Mouse (Mus musculus) neural tube, embryonic 12.5 days (tissue): ENCODE data around the gene Rnf121. TPM values are rescaled to one million over a fixed set of nuclear protein-coding genes. Genes with fewer than 3 reads are reported as not detected.

ENCODE experiments used
- ATAC-seq: fragments of 200-750 bp; cut with Nextera tagmentation; 2 replicates; pipeline ENCODE4 v1.8.0; 2017; ENCODE audit warnings: low read depth, mild to moderate bottlenecking, moderate TSS enrichment, moderate library complexity; ENCODE audit not compliant: low FRiP score
- H3K27ac ChIP-seq: fragments of 300-500 bp; sonication (generic); 2 replicates; pipeline ENCODE4 v1.5.1; 2016
- H3K27me3 ChIP-seq: fragments of 300-500 bp; sonication (generic); replicated peaks from 2 replicates; pipeline ENCODE4 v1.6.1; 2016; ENCODE audit warnings: mild to moderate bottlenecking
- H3K36me3 ChIP-seq: fragments of 300-500 bp; sonication (generic); 2 replicates; pipeline ENCODE4 v1.6.1; 2016; ENCODE audit warnings: mild to moderate bottlenecking
- H3K4me1 ChIP-seq: fragments of 300-500 bp; sonication (generic); 2 replicates; pipeline ENCODE4 v1.6.1; 2016
- H3K4me2 ChIP-seq: fragments of 300-500 bp; sonication (generic); replicated peaks from 2 replicates; pipeline ENCODE4 v1.6.1; 2016; ENCODE audit warnings: mild to moderate bottlenecking
- H3K4me3 ChIP-seq: fragments of 300-500 bp; sonication (generic); 2 replicates; pipeline ENCODE4 v1.5.1; 2016
- H3K9ac ChIP-seq: fragments of 300-500 bp; sonication (generic); 2 replicates; pipeline ENCODE4 v1.6.1; 2016; ENCODE audit warnings: mild to moderate bottlenecking
- H3K9me3 ChIP-seq: fragments of 300-500 bp; sonication (generic); 2 replicates; pipeline ENCODE4 v1.6.1; 2016; ENCODE audit warnings: mild to moderate bottlenecking
- WGBS: fragments of 180-500 bp; shearing (Covaris S2); methylation state at CpG from one replicate; pipeline ENCODE4 v1.1.7; 2016; 5-methylcytosine and 5-hydroxymethylcytosine counted together
- polyA plus RNA-seq: library from polyadenylated mRNA; unstranded; fragments of >200 nt; fragmentation: Nextera tagmentation; extraction: Ambion mirVana; gene quantifications from 2 replicates; pipeline ENCODE4 v1.2.1, GENCODE M21; 2016

Gene Rnf121
- 29.1 and 30.2 TPM in 2 replicates for polyA plus RNA-seq

DNA sequence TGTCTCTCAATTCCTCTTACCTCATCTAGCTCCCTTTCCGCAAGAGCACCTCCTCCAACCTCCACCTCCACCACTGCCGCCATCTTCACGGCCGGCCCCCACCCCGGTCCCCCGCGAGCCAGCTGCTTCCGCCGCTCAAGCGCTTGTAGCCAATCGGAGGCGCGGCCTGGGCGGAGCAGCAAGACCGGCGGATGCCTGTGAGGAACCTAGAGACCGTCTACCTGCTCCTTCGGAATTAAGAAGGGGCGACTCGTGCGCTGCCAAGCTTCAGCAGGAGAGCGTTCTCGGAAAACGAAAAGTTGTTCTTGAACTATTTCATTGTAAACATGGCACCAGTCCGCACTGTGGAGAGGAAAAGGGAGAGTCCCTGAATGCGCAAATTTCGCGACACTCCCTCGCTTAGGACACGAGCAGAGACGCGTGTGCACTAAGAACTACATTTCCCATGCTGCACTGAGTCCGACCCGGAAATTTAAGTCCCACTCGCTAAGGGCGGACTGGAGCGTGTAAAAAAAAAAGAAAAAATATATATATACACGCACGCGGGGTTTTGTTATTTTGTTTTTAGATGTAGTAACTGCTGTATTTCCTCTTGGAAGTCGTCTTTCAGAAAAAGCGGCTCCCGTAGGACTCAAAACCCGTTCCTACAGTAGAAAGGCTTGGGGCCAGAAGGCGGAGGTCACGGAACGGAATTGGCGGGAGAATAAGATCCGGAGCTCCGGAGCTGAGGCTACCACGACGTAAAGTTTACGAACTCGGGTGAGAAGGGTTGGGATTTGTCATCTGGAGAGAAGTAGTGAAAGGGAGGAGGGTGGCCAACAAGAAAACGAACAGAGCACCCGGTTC lies at the start of gene Rnf121, which contains the start of the genes Xndc1 and Xntrpc:
Gene Rnf121, minus strand, starts transcription at position 424 of the 846 bp plus-strand sequence.
Gene Xndc1, plus strand, starts transcription at position 466 of the 846 bp plus-strand sequence.
Gene Xntrpc, plus strand, starts transcription at position 668 of the 846 bp plus-strand sequence.
- no peaks in the 10 kb centered on the region for H3K36me3 ChIP-seq
- ATAC-seq: peak; percentile 100
- H3K4me2 ChIP-seq: peak within 1 kb of the TSS; percentile 65
- no peaks in the 10 kb centered on the region for H3K27me3 ChIP-seq
- H3K9me3 ChIP-seq: no peaks in the 10 kb centered on the region
- peak within 1 kb of the TSS; percentile 64 for H3K9ac ChIP-seq
- H3K27ac ChIP-seq: peak within 1 kb of the TSS; percentile 47
- peaks cover 19% of the 10 kb centered on the region for H3K4me1 ChIP-seq
- WGBS: under 1% methylated on average over 56 of the region's 56 CpGs
- H3K4me3 ChIP-seq: peak within 1 kb of the TSS; percentile 65

DNA sequence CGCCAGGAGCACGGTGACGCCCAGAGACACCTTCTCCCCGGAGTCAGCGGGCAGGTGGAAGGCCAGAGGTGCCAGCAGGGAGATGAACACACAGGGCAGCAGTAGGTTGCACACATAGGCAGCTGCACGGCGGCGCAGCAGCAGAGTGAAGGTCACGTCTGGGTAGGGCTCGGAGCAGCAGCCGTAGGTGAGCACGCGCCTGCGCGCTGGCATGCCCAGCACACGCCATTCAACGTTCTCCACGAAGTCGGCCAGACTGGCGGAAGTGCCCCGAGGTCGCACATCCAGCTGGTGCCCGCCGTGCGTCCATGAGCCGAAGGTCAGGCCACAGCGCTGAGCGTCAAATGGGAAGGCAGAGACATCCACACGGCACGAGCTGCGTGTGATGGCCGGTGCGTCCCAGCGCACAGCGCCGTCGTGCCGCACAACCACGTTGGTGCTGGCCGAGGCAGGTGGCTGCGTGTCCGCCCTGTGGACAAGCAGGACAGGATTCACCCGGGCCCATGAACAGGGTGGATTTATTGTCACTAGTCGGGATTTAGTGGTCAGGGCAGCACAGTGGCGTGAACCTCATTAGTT lies 48.0 kb upstream of the Rnf121 start:
- H3K4me1 ChIP-seq: no peaks in the 10 kb centered on the region
- H3K4me3 ChIP-seq: no peak overlapping the region
- no peak overlapping the region for H3K9ac ChIP-seq
- H3K4me2 ChIP-seq: no peak overlapping the region
- no peak overlapping the region for H3K27ac ChIP-seq
- H3K9me3 ChIP-seq: no peaks in the 10 kb centered on the region
- 0 out of 2 replicates have a peak, but pooled peaks cover under 1% of the 10 kb centered on the region for H3K36me3 ChIP-seq
- no peaks in the 10 kb centered on the region for H3K27me3 ChIP-seq
- ATAC-seq: no peak
- 85% methylated on average over 45 of the region's 45 CpGs for WGBS

DNA sequence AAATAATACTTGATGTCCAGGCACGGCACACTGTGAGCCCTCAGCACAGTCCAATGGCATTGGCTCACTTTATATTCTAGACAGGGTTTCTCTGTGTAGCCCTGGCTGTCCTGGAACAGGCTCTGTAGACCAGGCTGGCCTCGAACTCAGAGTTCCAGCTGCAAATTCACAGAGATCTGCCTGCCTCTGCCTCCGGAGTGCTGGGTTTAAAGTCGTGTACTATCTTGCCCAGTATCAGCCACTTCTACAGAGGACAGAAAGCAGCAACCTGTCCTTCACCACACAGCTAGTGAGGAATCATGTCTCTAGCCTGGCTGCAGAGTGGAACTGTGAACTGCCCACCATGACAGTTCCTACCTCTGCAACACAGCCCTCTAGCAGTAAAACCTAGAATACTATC lies 44.5 kb upstream of the Rnf121 start:
- no peak overlapping the region for H3K4me3 ChIP-seq
- H3K9me3 ChIP-seq: no peaks in the 10 kb centered on the region
- 86% methylated on average over 4 of the region's 4 CpGs for WGBS

DNA sequence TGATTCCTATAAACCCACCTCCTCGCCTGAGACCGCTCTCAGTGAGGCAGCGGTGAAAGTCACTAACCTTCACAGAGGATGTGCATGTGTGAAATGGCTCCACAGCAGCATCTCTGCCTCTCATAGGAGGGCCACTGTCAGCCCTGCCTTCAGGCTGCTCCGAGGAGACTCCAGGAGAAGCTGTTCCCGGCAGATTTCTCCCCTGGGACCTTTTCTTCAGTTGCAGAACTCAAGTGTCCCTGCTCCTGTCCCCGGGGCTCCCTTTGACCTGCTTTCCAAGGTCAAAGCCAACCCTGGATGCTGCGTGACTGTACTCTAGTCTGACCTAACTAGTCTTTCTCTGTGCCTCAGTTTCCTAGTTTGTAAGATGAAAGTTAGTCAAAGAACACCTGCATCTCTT lies 43.9 kb upstream of the Rnf121 start, which contains the start of gene Art5:
Gene Art5, minus strand, starts transcription at position 319 of the 400 bp plus-strand sequence.
- 78% methylated on average over 7 of the region's 7 CpGs for WGBS
- no peak within 1 kb of the TSS for H3K27ac ChIP-seq
- no peak for ATAC-seq
- H3K9ac ChIP-seq: no peak within 1 kb of the TSS
- no peak within 1 kb of the TSS for H3K4me2 ChIP-seq
- no peaks in the 10 kb centered on the region for H3K36me3 ChIP-seq
- no peak within 1 kb of the TSS for H3K4me3 ChIP-seq
- no peaks in the 10 kb centered on the region for H3K9me3 ChIP-seq
- peaks cover 6% of the 10 kb centered on the region for H3K4me1 ChIP-seq
- no peaks in the 10 kb centered on the region for H3K27me3 ChIP-seq

More for the DNA sequence above, 44.5 kb upstream of the Rnf121 start:
- ATAC-seq: no peak
- Histone ChIP-seq H3K4me2 (no peak overlapping the region), H3K36me3 (no peaks in the 10 kb centered on the region), H3K27me3 (no peaks in the 10 kb centered on the region), H3K27ac (no peak overlapping the region), H3K9ac (no peak overlapping the region), H3K4me1 (peaks cover 6% of the 10 kb centered on the region)

DNA sequence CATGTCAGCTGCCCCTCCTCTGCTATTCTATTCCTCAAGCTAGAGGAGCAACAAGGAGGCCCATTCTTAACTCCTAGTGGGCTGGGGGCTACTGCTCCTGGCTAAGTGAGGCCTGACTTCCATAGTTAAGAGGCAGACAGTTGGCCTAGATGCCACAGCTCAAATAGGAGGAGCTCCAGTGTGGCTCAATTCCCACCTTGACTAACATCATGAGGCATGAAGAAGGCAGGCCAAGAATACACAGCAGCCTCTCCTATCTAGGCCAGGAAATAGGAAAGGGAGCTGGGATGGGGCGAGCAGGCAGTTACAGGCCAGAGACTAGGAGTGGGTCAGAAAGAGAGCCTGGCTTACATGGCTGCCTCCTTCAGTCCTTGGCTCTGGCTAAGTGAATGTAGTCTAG lies 42.9 kb upstream of the Rnf121 start:
- Histone ChIP-seq H3K27me3 (no peaks in the 10 kb centered on the region), H3K27ac (no peak overlapping the region), H3K9ac (no peak overlapping the region), H3K36me3 (no peaks in the 10 kb centered on the region), H3K4me1 (peaks cover 6% of the 10 kb centered on the region), H3K9me3 (no peaks in the 10 kb centered on the region), H3K4me3 (no peak overlapping the region), H3K4me2 (no peak overlapping the region)
- 85% methylated on average over 1 of the region's 1 CpGs for WGBS
- no peak for ATAC-seq

DNA sequence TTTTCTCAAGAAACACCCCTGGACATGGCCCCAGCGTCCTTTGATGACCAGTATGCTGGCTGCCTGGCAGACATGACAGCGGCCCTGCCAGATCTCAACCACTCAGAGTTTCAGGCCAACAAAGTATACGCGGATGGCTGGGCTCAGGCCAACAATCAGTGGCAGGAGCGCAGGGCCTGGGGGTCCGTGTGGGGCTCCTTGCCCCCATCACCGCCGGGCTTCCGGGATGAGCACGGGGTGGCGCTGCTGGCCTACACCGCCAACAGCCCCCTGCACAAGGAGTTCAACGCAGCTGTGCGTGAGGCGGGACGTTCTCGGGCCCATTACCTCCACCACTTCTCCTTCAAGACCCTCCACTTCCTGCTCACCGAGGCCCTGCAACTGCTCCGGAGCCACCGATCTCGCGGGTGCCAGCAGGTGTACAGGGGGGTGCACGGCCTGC lies 41.5 kb upstream of the Rnf121 start:
- WGBS: 24% methylated on average over 23 of the region's 23 CpGs
- Histone ChIP-seq H3K36me3 (no peaks in the 10 kb centered on the region), H3K27ac (no peak overlapping the region), H3K9ac (peak overlapping the region; percentile 40; the same call in 1 of the 2 replicates), H3K4me3 (peak overlapping the region; percentile 22), H3K4me2 (peak overlapping the region; percentile 57), H3K9me3 (no peaks in the 10 kb centered on the region), H3K27me3 (no peaks in the 10 kb centered on the region), H3K4me1 (peaks cover 11% of the 10 kb centered on the region)
- ATAC-seq: no peak

DNA sequence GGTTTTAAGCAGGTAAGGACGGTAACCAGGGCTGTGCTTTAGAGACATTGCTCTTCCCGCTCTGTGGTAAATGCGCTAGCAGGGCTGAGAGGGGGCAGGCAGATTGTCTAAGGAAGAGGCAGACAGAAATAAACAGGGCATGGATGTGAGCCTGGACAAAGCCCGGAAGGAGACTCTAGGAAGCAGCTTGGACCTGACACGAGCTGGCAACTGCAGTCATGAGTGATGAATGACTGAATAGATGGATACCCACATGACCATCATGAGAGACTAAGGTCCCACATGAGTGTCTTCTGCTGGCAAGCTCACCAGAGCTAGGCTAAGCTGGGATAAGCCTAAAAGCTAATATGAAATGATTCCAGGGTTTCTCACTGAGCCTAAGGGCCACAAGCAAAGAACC lies 38.9 kb upstream of the Rnf121 start:
- no peaks in the 10 kb centered on the region for H3K36me3 ChIP-seq
- WGBS: 81% methylated on average over 5 of the region's 5 CpGs
- peaks cover 25% of the 10 kb centered on the region for H3K4me1 ChIP-seq
- H3K9me3 ChIP-seq: no peaks in the 10 kb centered on the region
- H3K9ac ChIP-seq: no peak overlapping the region
- no peak overlapping the region for H3K27ac ChIP-seq
- ATAC-seq: no peak
- no peak overlapping the region for H3K4me2 ChIP-seq
- no peaks in the 10 kb centered on the region for H3K27me3 ChIP-seq
- H3K4me3 ChIP-seq: no peak overlapping the region

DNA sequence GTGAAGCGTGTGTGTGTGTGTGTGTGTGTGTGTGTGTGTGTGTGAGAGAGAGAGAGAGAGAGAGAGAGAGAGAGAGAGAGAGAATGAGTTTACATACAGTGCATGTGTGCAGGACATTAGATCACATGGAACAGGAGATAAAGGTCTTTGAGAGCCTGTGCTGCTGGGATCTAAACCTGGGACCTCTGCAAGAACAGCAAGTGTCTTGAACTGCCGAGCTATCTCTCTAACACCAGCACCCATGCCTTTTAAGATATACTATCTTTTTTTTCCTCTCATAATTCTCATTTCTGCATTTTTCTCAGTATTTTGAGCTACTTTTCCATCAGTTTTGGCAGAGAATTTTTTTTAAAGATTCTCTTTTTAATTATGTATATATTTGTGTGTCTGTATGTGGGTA lies 38.3 kb upstream of the Rnf121 start:
- no peak for ATAC-seq
- Histone ChIP-seq H3K4me3 (no peak overlapping the region), H3K9me3 (no peaks in the 10 kb centered on the region), H3K27me3 (no peaks in the 10 kb centered on the region), H3K27ac (no peak overlapping the region), H3K4me1 (peaks cover 25% of the 10 kb centered on the region), H3K9ac (no peak overlapping the region), H3K4me2 (no peak overlapping the region), H3K36me3 (no peaks in the 10 kb centered on the region)
- WGBS: 82% methylated on average over 2 of the region's 2 CpGs

DNA sequence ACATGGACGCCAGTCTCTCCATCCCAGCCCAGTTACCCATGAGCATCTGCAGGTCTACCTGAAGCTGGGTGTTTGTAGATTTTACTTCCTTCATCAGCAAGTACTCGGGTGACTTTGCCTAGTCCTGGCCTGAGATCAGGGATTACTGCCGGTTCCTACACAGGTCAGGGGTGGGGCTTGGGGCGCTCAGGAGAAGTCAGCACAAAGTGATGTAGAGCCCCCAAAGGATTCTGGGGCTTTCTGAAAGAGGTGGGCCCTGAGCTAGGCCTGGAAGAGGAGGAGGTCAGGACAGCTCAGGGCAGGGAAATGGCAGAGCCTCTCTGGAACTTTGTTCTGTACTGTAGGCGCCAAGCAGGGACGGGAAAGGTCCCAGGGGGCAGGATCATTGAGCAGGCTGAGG lies 37.4 kb upstream of the Rnf121 start:
- no peak for ATAC-seq
- Histone ChIP-seq H3K4me3 (no peak overlapping the region), H3K4me1 (peaks cover 25% of the 10 kb centered on the region), H3K4me2 (no peak overlapping the region), H3K27ac (no peak overlapping the region), H3K27me3 (no peaks in the 10 kb centered on the region), H3K36me3 (no peaks in the 10 kb centered on the region), H3K9me3 (no peaks in the 10 kb centered on the region), H3K9ac (no peak overlapping the region)
- 46% methylated on average over 6 of the region's 6 CpGs for whole genome bisulfite sequencing

DNA sequence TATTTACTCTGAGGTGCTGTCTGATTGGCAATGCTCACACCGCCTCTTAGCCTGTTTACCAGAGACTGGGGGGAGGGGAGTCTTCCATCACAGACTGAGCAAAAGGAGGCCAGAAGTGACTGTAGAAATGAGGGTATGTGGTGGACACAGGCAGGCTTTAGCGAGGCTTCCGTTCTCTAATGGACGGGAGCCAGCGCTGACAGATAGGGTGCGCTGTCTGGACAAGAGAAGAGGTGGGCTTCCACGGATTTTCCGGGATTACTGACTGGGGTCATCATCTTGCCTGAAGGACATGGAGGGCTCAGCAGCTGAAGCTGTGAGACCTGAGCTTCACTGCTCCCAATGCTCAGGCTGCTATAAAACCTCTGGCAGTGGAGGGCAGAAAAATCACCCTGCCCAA lies 37.0 kb upstream of the Rnf121 start:
- Histone ChIP-seq H3K4me1 (peaks cover 25% of the 10 kb centered on the region), H3K9me3 (no peaks in the 10 kb centered on the region), H3K9ac (no peak overlapping the region), H3K4me2 (no peak overlapping the region), H3K27me3 (no peaks in the 10 kb centered on the region), H3K4me3 (no peak overlapping the region), H3K27ac (no peak overlapping the region), H3K36me3 (no peaks in the 10 kb centered on the region)
- 38% methylated on average over 8 of the region's 8 CpGs for WGBS
- ATAC-seq: no peak

DNA sequence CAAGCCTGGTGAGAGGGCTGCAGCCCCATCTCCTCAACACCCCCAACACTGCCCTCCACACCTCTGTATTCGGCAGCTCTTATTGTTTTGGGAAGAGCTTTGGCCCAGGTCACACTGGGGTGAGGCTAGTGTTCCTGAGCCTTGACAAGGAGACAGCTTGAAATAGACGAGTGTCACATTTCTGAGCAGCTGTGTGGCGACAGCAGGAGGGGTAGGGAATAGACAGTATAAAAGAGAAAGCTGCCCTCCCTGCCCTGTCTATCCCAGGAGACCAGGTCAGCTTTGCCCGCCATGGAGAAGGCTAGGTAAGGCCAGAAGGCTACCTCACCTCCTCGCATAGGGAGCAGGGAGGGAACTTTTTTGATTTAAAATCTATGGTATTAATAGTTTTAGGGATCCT lies 36.2 kb upstream of the Rnf121 start, which contains the start of gene Art1:
Gene Art1, plus strand, starts transcription at position 257 of the 400 bp plus-strand sequence.
- Histone ChIP-seq H3K9ac (no peak within 1 kb of the TSS), H3K4me3 (no peak within 1 kb of the TSS), H3K4me1 (peaks cover 19% of the 10 kb centered on the region), H3K27me3 (no peaks in the 10 kb centered on the region), H3K27ac (no peak within 1 kb of the TSS), H3K9me3 (no peaks in the 10 kb centered on the region), H3K36me3 (no peaks in the 10 kb centered on the region), H3K4me2 (peak within 1 kb of the TSS; percentile 58)
- ATAC-seq: no peak
- WGBS: 33% methylated on average over 5 of the region's 5 CpGs

DNA sequence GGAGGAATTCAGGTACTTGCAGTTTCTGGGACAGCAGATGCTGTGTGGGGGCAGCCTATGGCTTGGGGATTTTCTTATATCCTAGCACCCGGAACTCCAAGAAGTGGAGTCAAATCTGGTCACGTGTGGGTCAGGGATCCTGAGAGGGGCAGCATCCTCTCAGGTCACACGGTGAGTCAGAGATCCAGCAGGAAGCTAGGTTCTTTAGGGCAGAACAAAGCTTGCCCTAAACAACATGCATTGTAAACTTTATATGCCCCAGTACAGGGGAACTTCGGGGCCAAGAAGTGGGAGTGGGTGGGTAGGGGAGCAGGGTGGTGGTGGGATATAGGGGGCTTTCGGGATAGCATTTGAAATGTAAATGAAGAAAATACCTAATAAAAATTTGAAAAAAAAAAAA lies 35.6 kb upstream of the Rnf121 start:
- Histone ChIP-seq H3K4me2 (no peak overlapping the region), H3K27ac (no peak overlapping the region), H3K9ac (no peak overlapping the region), H3K4me1 (peaks cover 19% of the 10 kb centered on the region), H3K9me3 (no peaks in the 10 kb centered on the region), H3K36me3 (no peaks in the 10 kb centered on the region), H3K27me3 (no peaks in the 10 kb centered on the region), H3K4me3 (no peak overlapping the region)
- no peak for ATAC-seq
- WGBS: 30% methylated on average over 5 of the region's 5 CpGs
